Mouse (Mus musculus) gastrocnemius, adult 18-20 months (tissue): ENCODE data around the gene Plcb2. TPM values are rescaled to one million over a fixed set of nuclear protein-coding genes. Genes with fewer than 3 reads are reported as not detected.

Source experiments
- DNase-seq: peaks from one replicate; pipeline ENCODE4 v3.0.0; 2021; ENCODE audit warnings: low spot score
- total RNA-seq, 2 experiments: library from RNA; stranded (reverse); gene quantifications; 2 replicates each; pipeline ENCODE4 v1.2.3; 2021

Plcb2 gene
- total RNA-seq, 2 experiments from 2014 or later: 0.12 to 0.23 TPM

DNA sequence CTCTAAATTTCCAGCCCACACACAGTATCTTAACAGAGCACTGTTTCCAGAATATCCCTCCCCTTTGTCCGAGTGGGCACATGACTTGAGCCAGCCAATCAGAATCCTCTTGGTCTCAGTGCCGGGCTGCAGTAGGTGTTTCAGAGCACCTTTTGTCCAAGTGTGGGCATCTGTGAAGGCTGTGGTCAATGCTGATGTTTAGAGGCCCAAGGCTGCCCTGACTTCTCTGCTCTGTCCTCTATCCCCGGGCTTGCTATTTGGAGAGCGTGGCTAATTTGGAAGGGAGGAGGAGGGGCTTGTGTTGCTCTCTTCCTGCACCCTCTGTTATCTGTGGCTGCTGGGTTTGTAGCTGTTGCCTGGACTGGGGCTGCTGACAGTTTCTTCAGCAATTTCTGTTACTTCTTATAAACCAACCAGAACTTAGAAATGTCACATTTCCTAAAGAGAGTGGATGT, 68.2 kb downstream of the Plcb2 start:
- DNase-seq: peak; percentile 39

- DNase-seq: no peak
Measured at GRCm38 (mm10) chr2:118659493-118659892, 68.7 kb downstream of the Plcb2 start.

DNA sequence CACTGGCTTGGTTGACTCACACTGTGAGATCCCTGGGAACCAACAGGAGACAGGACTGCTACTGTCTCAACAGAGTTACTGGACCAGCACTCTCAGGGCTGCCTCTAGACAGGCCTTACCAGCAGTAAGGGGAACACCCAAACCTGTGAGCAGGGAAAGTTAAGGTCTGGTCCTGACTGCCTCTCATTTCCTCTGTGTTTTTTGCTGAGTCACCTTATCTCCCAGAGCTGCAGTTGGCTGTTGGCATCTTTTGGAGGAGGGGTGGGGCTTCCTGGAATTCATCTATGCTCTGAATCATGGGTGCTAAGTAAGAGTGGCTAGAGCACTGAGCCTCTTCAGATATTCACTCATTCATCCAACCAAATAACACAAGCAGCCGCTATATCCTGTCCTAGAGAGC, 69.2 kb downstream of the Plcb2 start:
- peak; percentile 18 for DNase-seq

DNA sequence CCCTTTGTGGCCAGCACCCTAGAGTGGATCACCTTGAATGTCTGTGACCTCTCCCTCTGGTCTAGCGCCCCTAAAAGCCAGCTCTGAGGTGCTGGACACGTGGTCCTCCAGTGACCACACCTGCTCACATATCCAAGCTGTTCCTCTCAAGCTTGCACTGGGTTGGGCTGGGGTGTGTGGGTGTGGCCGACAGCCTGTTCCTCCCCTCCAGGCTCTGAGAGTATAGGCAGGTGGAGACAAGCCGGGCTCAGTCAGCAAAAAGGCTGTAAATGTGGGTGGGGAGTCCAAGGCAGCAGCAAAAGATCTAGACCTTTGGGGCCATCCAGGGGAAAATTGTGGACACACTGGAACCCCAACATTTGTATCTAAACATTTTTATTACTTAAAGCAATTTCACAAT, 69.8 kb downstream of the Plcb2 start:
- DNase-seq: no peak

Other genes starting within 250 kb of the Plcb2 start
- gene Srp14, start 248.7 kb downstream of the Plcb2 start, total RNA-seq: 100 to 1,000 TPM; 131 to 142 TPM
- 1 to 10 TPM; 2.1 to 2.2 TPM for gene Bmf, start 178.8 kb downstream of the Plcb2 start, total RNA-seq
- under 1 TPM; 0.21 to 0.71 TPM for gene Bub1b, start 130.2 kb downstream of the Plcb2 start, total RNA-seq
- gene Pak6, start 65.1 kb downstream of the Plcb2 start, total RNA-seq: not detected
- gene Ankrd63, start 24.5 kb downstream of the Plcb2 start, total RNA-seq: not detected
- gene Inafm2, start 17.3 kb upstream of the Plcb2 start, total RNA-seq: 1 to 10 TPM; 5.3 TPM
- gene Ccdc9b, start 34.2 kb upstream of the Plcb2 start, total RNA-seq: 10 to 100 TPM; 14.4 to 16.6 TPM
- gene Phgr1, start 44.3 kb upstream of the Plcb2 start, total RNA-seq: not detected
- under 1 TPM in 1 of 2 experiments, not detected in 1; 0.02 TPM for gene Disp2, start 51.3 kb upstream of the Plcb2 start, total RNA-seq
- under 1 TPM; 0.07 to 0.55 TPM for gene Knstrn, start 85.6 kb upstream of the Plcb2 start, total RNA-seq
- gene Ivd, start 133.5 kb upstream of the Plcb2 start, total RNA-seq: 100 to 1,000 TPM; 122 to 164 TPM
- gene Bahd1, start 171.9 kb upstream of the Plcb2 start, total RNA-seq: 1 to 10 TPM; 4.5 to 6.0 TPM
- gene Chst14, start 198.1 kb upstream of the Plcb2 start, total RNA-seq: 1 to 10 TPM; 1.7 to 2.3 TPM